Mouse (Mus musculus) Patski (cell line): ENCODE measurements around the gene Gli1. TPM values are rescaled to one million over a fixed set of nuclear protein-coding genes. Genes with fewer than 3 reads are reported as not detected.

ENCODE experiments used
- ATAC-seq: fragments of 100-300 bp; one replicate; pipeline ENCODE4 v1.8.0; 2021
- CTCF ChIA-PET: fragments of 350-600 bp; sonication (Branson Sonifier 250); formaldehyde crosslinking; loops from one replicate; lab custom pipeline; 2022; ENCODE audit warnings: inconsistent platforms; lab: Charles Lee
- POLR2A ChIA-PET: fragments of 350-600 bp; sonication (Branson Sonifier 250); formaldehyde crosslinking; loops from one replicate; lab custom pipeline; 2022; ENCODE audit warnings: antibody characterized with exemption, inconsistent platforms; lab: Charles Lee
- DNase-seq: peaks from one replicate; pipeline ENCODE4 v3.0.0-alpha.2; 2011; ENCODE audit warnings: low read depth, low spot score
- H3K27me3 ChIP-seq: fragments of 371-371 bp; one replicate; pipeline ENCODE4 v1.5.1; 2021
- CTCF ChIP-seq: fragments of 100-300 bp; IDR thresholded peaks from one replicate; pipeline ENCODE4 v1.5.1; 2021
- in situ Hi-C: fragments of 300-500 bp; cut with MboI; formaldehyde crosslinking; loops from 3 replicates; pipeline ENCODE4 v1.11.1; 2018; ENCODE audit warnings: low pct_unique_long_range_greater_than_20kb, mixed read lengths
- polyA plus RNA-seq: library from polyadenylated mRNA; unstranded; gene quantifications from one replicate; pipeline ENCODE4 v1.2.3, GENCODE M21; 2021

Gli1 gene
- polyA plus RNA-seq, 1 experiment from 2014 or later = 0.23 TPM

DNA sequence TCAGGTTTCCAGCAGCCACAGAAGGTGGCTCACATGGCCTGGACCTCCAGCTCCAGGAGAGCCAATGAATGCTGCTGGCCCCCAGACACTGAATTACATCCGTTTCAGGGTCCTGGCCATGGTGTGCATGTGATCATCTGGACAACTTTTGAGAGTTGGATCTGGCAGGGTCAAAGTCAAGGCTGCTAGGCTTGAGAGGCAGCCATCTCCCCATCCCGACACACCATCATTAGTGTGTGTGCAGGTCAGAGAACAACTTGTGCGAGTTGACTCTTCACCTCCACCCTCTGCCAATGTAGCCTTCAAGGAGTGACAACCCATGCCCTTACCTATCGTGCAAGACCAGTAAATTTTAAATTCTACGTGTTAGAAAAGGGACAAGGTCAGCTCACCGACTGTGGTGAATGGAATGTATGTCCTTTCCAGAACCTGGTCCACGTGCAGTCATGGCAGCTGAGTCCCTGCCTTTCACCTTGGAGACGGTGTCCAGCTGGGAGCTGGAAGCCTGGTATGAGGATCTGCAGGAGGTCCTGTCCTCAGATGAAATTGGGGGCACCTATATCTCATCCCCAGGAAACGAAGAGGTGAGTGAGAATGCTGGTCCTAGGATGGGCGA is 46.8 kb downstream of the Gli1 start:
- ChIA-PET CTCF (interaction anchor here (1.2 kb wide), 1 partner anchor 11 kb away, joined by 3 read pairs; no protein-coding TSS in a partner anchor), POLR2A (interaction anchor here (1.0 kb wide), 1 partner anchor 16 kb away, joined by 3 read pairs; no protein-coding TSS in a partner anchor)
- ATAC-seq (no peak), DNase-seq (no peak)
- in situ Hi-C loops = loop anchor here (25.0 kb wide), 2 partner anchors 367 to 742 kb away; partner anchors contain the start of genes Nab2, Naca and Nemp1
- TF ChIP-seq CTCF = no peak
- H3K27me3 ChIP-seq = no peaks in the 10 kb centered on the region

DNA sequence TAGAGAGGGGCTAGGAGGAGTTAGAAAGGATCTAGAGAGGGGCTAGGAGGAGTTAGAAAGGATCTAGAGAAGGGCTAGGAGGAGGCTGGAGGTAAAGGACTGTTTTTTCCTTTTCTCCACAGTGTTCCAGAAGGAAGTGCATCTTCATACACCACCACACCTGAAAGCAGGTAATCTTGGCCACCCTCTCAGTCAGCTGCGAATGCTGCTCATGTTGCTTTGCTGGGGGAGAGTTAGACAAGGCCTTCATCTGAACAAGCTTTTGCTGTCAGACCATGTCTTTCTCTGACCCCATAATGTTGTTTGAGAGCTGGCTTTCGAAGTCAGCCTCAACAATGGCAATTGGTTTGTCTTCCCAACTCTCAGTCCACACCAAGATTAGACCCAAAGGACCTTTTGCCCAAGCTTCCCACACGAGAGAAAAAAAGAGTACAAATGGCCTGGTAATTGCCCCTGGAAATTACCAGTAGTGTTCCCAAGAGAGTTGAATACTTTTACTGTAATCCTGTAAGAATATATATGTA is 48.1 kb downstream of the Gli1 start:
- no peak for DNase-seq
- ChIA-PET POLR2A (interaction anchor here (1.5 kb wide), 1 partner anchor 19 kb away, joined by 3 read pairs; no protein-coding TSS in a partner anchor), CTCF (no interaction called here)
- no peaks in the 10 kb centered on the region for H3K27me3 ChIP-seq
- no peak for ATAC-seq
- in situ Hi-C loops = loop anchor here (25.0 kb wide), 2 partner anchors 369 to 744 kb away; partner anchors contain the start of genes Nab2, Naca and Nemp1
- TF ChIP-seq CTCF = no peak

DNA sequence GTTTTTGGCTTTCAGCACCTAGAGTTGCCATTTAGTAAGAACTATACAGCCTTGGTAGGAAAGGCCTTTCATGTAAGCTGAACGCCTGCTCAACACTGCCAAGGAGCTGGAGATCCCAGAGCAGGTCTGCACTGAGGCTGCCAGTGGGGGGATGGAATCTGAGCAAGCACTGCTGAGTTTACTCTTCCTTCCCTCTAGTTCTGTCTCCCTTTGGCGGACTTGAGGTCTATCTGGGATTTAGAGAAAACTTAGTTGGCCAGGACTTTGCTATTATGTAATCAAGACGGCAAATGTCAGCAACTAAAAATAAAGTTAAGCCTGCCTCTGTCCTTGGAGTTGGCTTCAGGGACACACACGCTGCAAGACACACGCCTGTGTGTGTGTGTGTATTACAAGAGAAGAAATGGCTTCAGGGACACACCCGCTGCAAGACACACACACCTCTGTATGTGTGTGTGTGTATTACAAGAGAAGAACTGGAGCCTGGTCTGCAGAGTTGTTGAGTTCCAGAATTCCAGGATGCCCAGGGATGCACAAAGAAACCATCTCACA is 48.7 kb downstream of the Gli1 start:
- ATAC-seq = no peak
- ChIA-PET CTCF (interaction anchor here (1.3 kb wide), 1 partner anchor 45 kb away, joined by 3 read pairs; no protein-coding TSS in a partner anchor), POLR2A (interaction anchor here (1.5 kb wide), 1 partner anchor 19 kb away, joined by 3 read pairs; no protein-coding TSS in a partner anchor)
- in situ Hi-C loops = loop anchor here (25.0 kb wide), 2 partner anchors 369 to 744 kb away; partner anchors contain the start of genes Nab2, Naca and Nemp1
- H3K27me3 ChIP-seq = no peaks in the 10 kb centered on the region
- no peak for TF ChIP-seq CTCF
- DNase-seq = no peak

DNA sequence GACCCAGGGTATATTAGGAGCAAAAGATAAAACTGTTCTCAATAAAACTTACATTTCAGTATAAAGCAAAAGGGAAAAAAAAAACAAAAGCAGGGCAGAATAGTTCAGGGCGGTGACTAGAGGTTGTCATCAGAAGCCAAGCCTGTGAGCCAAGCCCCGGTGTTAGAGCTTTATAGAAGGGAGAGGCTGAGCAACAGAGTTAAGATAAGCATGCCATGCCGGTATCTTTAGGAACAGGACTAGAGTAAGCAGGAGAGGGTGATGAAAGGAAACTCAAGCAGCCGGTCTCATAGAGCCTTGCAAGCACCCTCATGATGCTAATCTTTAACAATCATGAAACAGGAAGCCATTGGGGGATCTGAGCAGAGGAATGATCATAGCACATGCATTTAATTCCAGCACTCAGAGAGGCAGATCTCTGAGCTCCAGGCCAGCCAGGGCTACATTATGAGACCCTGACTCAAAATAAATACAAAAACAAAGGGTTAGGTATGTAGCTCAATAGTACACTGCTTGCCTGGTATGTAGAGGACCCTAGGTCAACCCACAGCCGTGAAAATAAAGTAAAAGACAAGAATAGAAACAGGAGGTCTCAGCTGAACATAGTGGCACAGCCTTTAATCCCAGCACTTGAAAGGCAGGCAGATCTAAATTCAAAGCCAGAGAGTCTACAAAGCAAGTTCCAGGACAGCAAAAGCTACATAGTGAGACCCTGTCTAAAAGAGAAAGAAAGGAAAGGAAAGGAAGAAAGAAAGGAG is 49.7 kb downstream of the Gli1 start:
- POLR2A ChIA-PET = interaction anchor here (1.0 to 1.4 kb wide), 3 partner anchors 9 to 19 kb away, joined by 3 to 4 read pairs (median 4); partner anchors contain the start of gene Mars
- no peak for ATAC-seq

DNA sequence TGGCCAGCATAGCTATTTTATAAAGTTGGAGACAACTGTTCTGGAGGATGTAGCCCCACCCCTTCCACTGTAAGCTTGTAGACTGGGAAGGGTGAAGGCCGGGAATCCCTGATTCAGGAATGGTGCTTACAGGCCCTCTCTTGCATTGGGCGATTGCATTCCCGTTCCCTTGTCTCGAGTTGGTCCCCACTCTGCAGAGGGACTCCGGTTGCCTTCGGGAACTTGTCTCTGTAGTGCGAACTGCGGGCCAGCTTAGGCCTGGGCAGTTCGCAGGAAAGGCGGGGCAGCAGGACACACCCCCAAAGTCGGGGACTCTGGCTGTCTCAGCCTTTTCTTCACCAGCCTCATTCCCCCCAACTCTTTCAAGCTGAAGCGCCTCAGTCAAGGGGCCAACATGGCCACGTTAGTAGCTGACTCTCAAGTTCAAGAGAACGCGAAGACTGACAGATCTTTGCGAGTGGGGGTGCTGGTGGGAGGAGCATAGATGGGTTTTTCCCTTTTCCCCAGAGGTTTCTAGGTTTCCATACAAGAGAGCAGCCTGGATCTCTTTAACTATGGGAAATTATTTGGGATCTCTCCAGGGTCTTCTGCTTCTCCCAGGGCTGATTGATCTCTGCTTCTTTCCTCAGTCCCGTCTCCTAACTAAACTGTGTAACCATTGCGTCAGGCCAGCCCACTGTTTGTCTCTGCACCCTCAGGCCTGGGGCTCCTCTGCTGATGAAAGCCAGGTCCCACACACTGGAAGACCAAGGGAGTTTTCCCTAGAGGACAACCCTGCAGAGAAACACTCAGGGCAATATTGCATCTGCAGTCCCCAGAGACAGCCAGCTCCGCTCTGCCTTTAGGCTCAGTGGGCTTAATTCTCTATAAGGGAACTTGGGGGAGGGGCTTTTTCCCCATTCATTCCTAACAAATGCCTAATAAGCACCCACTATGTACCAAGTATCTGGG is 50.6 kb downstream of the Gli1 start:
- DNase-seq = no peak
- no peak for TF ChIP-seq CTCF
- ChIA-PET CTCF (interaction anchor here (0.9 to 1.3 kb wide), 3 partner anchors 12 to 48 kb away, joined by 3 read pairs; no protein-coding TSS in a partner anchor), POLR2A (interaction anchor here (0.6 to 1.4 kb wide), 7 partner anchors 8 to 252 kb away, joined by 3 to 6 read pairs (median 4); partner anchors contain the start of gene Mars)
- no peaks in the 10 kb centered on the region for H3K27me3 ChIP-seq
- ATAC-seq = peak; percentile 15
- in situ Hi-C loops = loop anchor here (25.0 kb wide), 2 partner anchors 371 to 746 kb away; partner anchors contain the start of genes Nab2, Naca and Nemp1

More for the DNA sequence above, 49.7 kb downstream of the Gli1 start:
- DNase-seq = no peak
- no peaks in the 10 kb centered on the region for H3K27me3 ChIP-seq
- CTCF ChIA-PET = interaction anchor here (1.0 to 1.3 kb wide), 2 partner anchors 13 to 47 kb away, joined by 3 read pairs; no protein-coding TSS in a partner anchor
- no peak for TF ChIP-seq CTCF
- in situ Hi-C loops = loop anchor here (25.0 kb wide), 2 partner anchors 370 to 745 kb away; partner anchors contain the start of genes Nab2, Naca and Nemp1

DNA sequence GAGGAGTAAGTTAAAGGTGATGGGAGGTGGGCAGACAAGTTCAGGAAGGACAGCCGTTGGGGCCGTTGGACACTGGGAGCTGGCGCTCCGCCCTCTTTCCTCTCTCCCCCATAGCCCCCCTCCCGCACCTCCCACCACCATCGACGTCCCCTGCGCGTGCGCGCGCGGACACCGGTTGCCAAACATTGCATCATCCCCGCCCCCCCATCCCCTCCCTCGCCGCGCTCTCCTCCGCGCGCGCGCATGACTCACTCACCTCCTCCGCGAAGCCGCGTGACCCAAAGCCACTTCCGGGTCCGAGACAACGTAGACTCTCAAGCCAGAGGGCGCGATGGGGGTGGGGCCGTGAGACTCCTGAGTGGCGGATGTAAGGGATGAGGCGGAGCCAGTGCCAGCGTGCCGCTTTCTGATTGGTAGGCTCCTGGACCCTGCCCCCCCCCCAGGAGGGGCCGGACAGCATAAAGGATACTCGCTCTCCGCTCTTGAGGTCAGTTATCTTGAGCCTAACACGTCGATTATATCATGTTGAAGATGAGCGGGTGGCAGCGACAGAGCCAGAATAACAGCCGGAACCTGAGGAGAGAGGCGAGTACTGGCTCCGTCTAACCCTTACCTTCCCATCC is 51.4 kb downstream of the Gli1 start:
- ATAC-seq = peak; percentile 68
- DNase-seq = peak; percentile 99
- no peaks in the 10 kb centered on the region for H3K27me3 ChIP-seq
- no peak for TF ChIP-seq CTCF
- POLR2A ChIA-PET = interaction anchor here (0.6 to 1.6 kb wide), 10 partner anchors 8 to 253 kb away, joined by 3 to 7 read pairs (median 4); partner anchors contain the start of gene Mars
- in situ Hi-C loops = loop anchor here (25.0 kb wide), 2 partner anchors 372 to 747 kb away; partner anchors contain the start of genes Nab2, Naca and Nemp1
- CTCF ChIA-PET = no interaction called here

DNA sequence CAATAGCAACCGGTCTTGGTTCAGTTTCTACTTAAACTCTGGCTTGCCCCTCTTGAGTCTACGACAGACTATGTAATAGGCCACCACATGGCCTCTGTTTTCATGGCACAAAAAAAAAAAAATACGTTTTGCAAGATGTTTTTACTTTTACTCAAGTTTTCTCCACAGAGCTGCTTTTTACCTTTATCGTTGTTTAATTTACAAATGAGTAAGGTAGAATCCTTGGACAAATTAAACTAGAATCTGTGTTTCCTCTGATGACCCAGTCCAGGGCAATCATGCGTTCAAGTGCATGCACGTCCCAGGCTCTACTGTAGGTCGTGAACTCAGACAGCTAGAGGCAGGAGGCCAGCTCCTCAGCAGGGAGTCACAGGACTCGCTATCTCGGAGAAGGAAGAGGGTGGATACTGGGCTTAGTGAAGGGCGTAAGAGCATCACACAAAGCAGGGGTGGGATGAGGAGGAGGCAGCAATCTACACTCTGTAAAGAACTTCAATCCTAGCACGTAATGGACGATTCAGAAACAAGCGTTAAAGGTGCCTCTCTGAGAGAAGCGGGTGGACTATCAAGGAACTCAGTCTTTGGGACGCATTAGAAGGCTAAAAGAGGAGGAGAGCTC is 52.1 kb downstream of the Gli1 start:
- no peaks in the 10 kb centered on the region for H3K27me3 ChIP-seq
- CTCF ChIA-PET = no interaction called here
- DNase-seq = peak; percentile 54
- POLR2A ChIA-PET = interaction anchor here (0.7 to 1.6 kb wide), 6 partner anchors 8 to 123 kb away, joined by 3 to 7 read pairs (median 4); no protein-coding TSS in a partner anchor
- TF ChIP-seq CTCF = no peak
- in situ Hi-C loops = loop anchor here (25.0 kb wide), 2 partner anchors 373 to 748 kb away; partner anchors contain the start of genes Nab2, Naca and Nemp1
- peak; percentile 23 for ATAC-seq
